Mouse (Mus musculus) stomach, postnatal 0 days (tissue): ENCODE data around the gene Ndufa9.

Source experiments
- CTCF ChIP-seq: IDR thresholded peaks from 2 replicates; pipeline ENCODE4 v1.5.1; 2016; ENCODE audit warnings: antibody characterized with exemption, low read depth, mild to moderate bottlenecking, moderate library complexity
- EP300 ChIP-seq: optimal IDR thresholded peaks from 2 replicates; pipeline ENCODE3; 2016; ENCODE audit warnings: antibody characterized with exemption

- TF ChIP-seq CTCF (no peak), EP300 (no peak)
Observed at GRCm38 (mm10) chr6:126784206-126784605, 64.7 kb downstream of the Ndufa9 start.
